Mouse (Mus musculus): Measurements from ENCODE around the gene Rex1bd. TPM values are rescaled to one million over a fixed set of nuclear protein-coding genes. Genes with fewer than 3 reads are reported as not detected.

The Rex1bd gene
- polyA plus RNA-seq, 1 experiment from 2014 or later: 138 TPM

GRCm38 (mm10) chr8:70492664-70493640 lies 13.6 kb downstream of the Rex1bd start, which contains the start of gene Crlf1:
Crlf1 (plus strand) TSS chr8:70493158.
- 1% methylated on average over 71 of the region's 93 CpGs for WGBS
- Histone ChIP-seq H3K9me3 (replicated peaks) (no peaks in the 10 kb centered on the region), H3K36me3 (no peaks in the 10 kb centered on the region), H3K27ac (replicated peaks) (peak within 1 kb of the TSS; percentile 38; the same call in 1 of the 2 replicates), H3K27me3 (ENCODE audit: low read depth, poor library complexity, severe bottlenecking) (peaks cover 100% of the 10 kb centered on the region), H3K4me3 (peak within 1 kb of the TSS; percentile 50), H3K4me1 (peaks cover 79% of the 10 kb centered on the region)
- DNase-seq (ENCODE audit: low spot score): peak; percentile 33

- Histone ChIP-seq H3K27me3 (ENCODE audit: low read depth, poor library complexity, severe bottlenecking) (peaks cover 100% of the 10 kb centered on the region), H3K4me3 (peak overlapping the region; percentile 9), H3K36me3 (no peaks in the 10 kb centered on the region), H3K27ac (replicated peaks) (no peak overlapping the region), H3K9me3 (replicated peaks) (no peaks in the 10 kb centered on the region), H3K4me1 (peaks cover 98% of the 10 kb centered on the region)
- peak; percentile 43 for DNase-seq (ENCODE audit: low spot score)
- 1% methylated on average over 20 of the region's 20 CpGs for WGBS
Measured at GRCm38 (mm10) chr8:70490880-70491495, 15.6 kb downstream of the Rex1bd start.

GRCm38 (mm10) chr8:70490061-70490879 lies 16.3 kb downstream of the Rex1bd start:
- peaks cover 93% of the 10 kb centered on the region for H3K4me1 ChIP-seq
- peaks cover 100% of the 10 kb centered on the region for H3K27me3 ChIP-seq (ENCODE audit: low read depth, poor library complexity, severe bottlenecking)
- peak overlapping the region; percentile 55 for H3K4me3 ChIP-seq
- H3K27ac ChIP-seq (replicated peaks): no peak overlapping the region
- WGBS: 7% methylated on average over 10 of the region's 10 CpGs
- H3K9me3 ChIP-seq (replicated peaks): no peaks in the 10 kb centered on the region
- peak; percentile 38 for DNase-seq (ENCODE audit: low spot score)
- no peaks in the 10 kb centered on the region for H3K36me3 ChIP-seq

- Histone ChIP-seq H3K27me3 (ENCODE audit: low read depth, poor library complexity, severe bottlenecking) (peaks cover 100% of the 10 kb centered on the region), H3K4me1 (peaks cover 86% of the 10 kb centered on the region), H3K36me3 (no peaks in the 10 kb centered on the region), H3K9me3 (replicated peaks) (no peaks in the 10 kb centered on the region), H3K4me3 (peak overlapping the region; percentile 55), H3K27ac (replicated peaks) (no peak overlapping the region; the same call in 1 of the 2 replicates)
- peak; percentile 42 for DNase-seq (ENCODE audit: low spot score)
- under 1% methylated on average over 41 of the region's 41 CpGs for WGBS
Measured at GRCm38 (mm10) chr8:70489576-70489975, 17.0 kb downstream of the Rex1bd start.

GRCm38 (mm10) chr8:70488931-70489470 lies 17.6 kb downstream of the Rex1bd start:
- DNase-seq (ENCODE audit: low spot score): peak; percentile 29
- 2% methylated on average over 14 of the region's 14 CpGs for WGBS
- Histone ChIP-seq H3K36me3 (no peaks in the 10 kb centered on the region), H3K4me3 (peak overlapping the region; percentile 55), H3K9me3 (replicated peaks) (no peaks in the 10 kb centered on the region), H3K27ac (replicated peaks) (no peak overlapping the region; the same call in 1 of the 2 replicates), H3K27me3 (ENCODE audit: low read depth, poor library complexity, severe bottlenecking) (peaks cover 100% of the 10 kb centered on the region), H3K4me1 (peaks cover 80% of the 10 kb centered on the region)

- Histone ChIP-seq H3K36me3 (no peaks in the 10 kb centered on the region), H3K27ac (replicated peaks) (peak overlapping the region; percentile 39), H3K4me1 (peaks cover 72% of the 10 kb centered on the region), H3K4me3 (peak overlapping the region; percentile 55), H3K27me3 (ENCODE audit: low read depth, poor library complexity, severe bottlenecking) (peaks cover 100% of the 10 kb centered on the region), H3K9me3 (replicated peaks) (no peaks in the 10 kb centered on the region)
- DNase-seq (ENCODE audit: low spot score): peak; percentile 71
- 2% methylated on average over 55 of the region's 55 CpGs for WGBS
Measured at GRCm38 (mm10) chr8:70487993-70488796, 18.4 kb downstream of the Rex1bd start.

GRCm38 (mm10) chr8:70486941-70487520 lies 19.5 kb downstream of the Rex1bd start, which contains the start of gene Tmem59l:
Tmem59l (minus strand) TSS chr8:70487358.
- WGBS: 3% methylated on average over 33 of the region's 33 CpGs
- peak within 1 kb of the TSS; percentile 55 for H3K4me3 ChIP-seq
- H3K9me3 ChIP-seq (replicated peaks): no peaks in the 10 kb centered on the region
- H3K36me3 ChIP-seq: no peaks in the 10 kb centered on the region
- H3K27me3 ChIP-seq (ENCODE audit: low read depth, poor library complexity, severe bottlenecking): peaks cover 100% of the 10 kb centered on the region
- peak within 1 kb of the TSS; percentile 67 for H3K27ac ChIP-seq (replicated peaks)
- H3K4me1 ChIP-seq: peaks cover 62% of the 10 kb centered on the region
- DNase-seq (ENCODE audit: low spot score): peak; percentile 45

GRCm38 (mm10) chr8:70486191-70486681 lies 20.3 kb downstream of the Rex1bd start:
- no peaks in the 10 kb centered on the region for H3K9me3 ChIP-seq (replicated peaks)
- no peaks in the 10 kb centered on the region for H3K36me3 ChIP-seq
- no peak overlapping the region for H3K27ac ChIP-seq (replicated peaks)
- peaks cover 54% of the 10 kb centered on the region for H3K4me1 ChIP-seq
- peak overlapping the region; percentile 55; the same call in 1 of the 2 replicates for H3K4me3 ChIP-seq
- 51% methylated on average over 7 of the region's 7 CpGs for WGBS
- DNase-seq (ENCODE audit: low spot score): no peak
- peaks cover 97% of the 10 kb centered on the region for H3K27me3 ChIP-seq (ENCODE audit: low read depth, poor library complexity, severe bottlenecking)

- H3K9me3 ChIP-seq (replicated peaks): no peaks in the 10 kb centered on the region
- no peaks in the 10 kb centered on the region for H3K36me3 ChIP-seq
- H3K27ac ChIP-seq (replicated peaks): no peak overlapping the region
- peaks cover 21% of the 10 kb centered on the region for H3K4me1 ChIP-seq
- 55% methylated on average over 2 of the region's 2 CpGs for WGBS
- H3K4me3 ChIP-seq: no peak overlapping the region
- DNase-seq (ENCODE audit: low spot score): no peak
- peaks cover 80% of the 10 kb centered on the region for H3K27me3 ChIP-seq (ENCODE audit: low read depth, poor library complexity, severe bottlenecking)
Measured at GRCm38 (mm10) chr8:70482943-70483342, 23.6 kb downstream of the Rex1bd start.

- H3K9me3 ChIP-seq (replicated peaks): no peaks in the 10 kb centered on the region
- WGBS: 70% methylated on average over 3 of the region's 3 CpGs
- no peaks in the 10 kb centered on the region for H3K36me3 ChIP-seq
- H3K27ac ChIP-seq (replicated peaks): no peak overlapping the region
- no peak for DNase-seq (ENCODE audit: low spot score)
- H3K27me3 ChIP-seq (ENCODE audit: low read depth, poor library complexity, severe bottlenecking): peaks cover 80% of the 10 kb centered on the region
- no peak overlapping the region for H3K4me3 ChIP-seq
- peaks cover 20% of the 10 kb centered on the region for H3K4me1 ChIP-seq
Measured at GRCm38 (mm10) chr8:70481908-70482307, 24.6 kb downstream of the Rex1bd start.

Measured in midbrain, embryonic 10.5 days (tissue).